Mouse (Mus musculus): Measurements from ENCODE around the gene Atg9b.

- TF ChIP-seq CTCF (IDR thresholded peaks at IDR 0.05) = no peak
- TF ChIP-seq EP300 (IDR thresholded peaks at IDR 0.05) = no peak
Measured at GRCm38 (mm10) chr5:24380499-24380898, 11.4 kb downstream of the Atg9b start.

Data from lung, postnatal 0 days (tissue).